Comparison of ENCODE assay signal across 8 mouse cellular contexts in the genomic region with DNA sequence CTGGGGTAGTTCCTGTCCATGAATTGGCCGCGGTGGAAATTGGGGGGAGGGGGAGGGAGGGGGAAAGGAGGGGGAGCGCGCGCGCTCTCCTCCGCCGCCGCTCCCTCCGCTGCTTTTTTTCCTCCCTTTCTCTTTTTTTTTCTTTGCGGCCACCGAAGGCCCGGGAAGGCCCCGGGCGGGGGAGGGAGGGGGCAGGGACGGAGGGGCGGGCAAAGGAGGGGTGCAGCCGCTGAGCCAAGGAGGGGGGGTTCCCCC. TPM values are rescaled to one million over a fixed set of nuclear protein-coding genes. Genes with fewer than 3 reads are reported as not detected.
DNase-seq lines count a peak whose midpoint lies in the region; ATAC-seq and TF ChIP-seq lines count a peak whose summit lies in the region.

TSS of gene Prr12 (minus strand) at position 20 of the 255 bp plus-strand sequence.

- peak within 1 kb of the TSS; percentile 100 for H3K27ac ChIP-seq in intestine, embryonic 15.5 days
- H3K27ac ChIP-seq in midbrain, embryonic 11.5 days (ENCODE audit: low read depth, low read length): peak within 1 kb of the TSS; percentile 99

- POLR2A ChIA-PET in Patski (lab: Charles Lee): interaction anchor here (0.8 to 1.7 kb wide), 3 partner anchors 15 to 36 kb away, joined by 3 to 5 read pairs (median 4); no protein-coding TSS in a partner anchor

- DNase-seq in frontal cortex, adult 2 months (ENCODE audit: extremely low spot score in 1 of 2, low spot score in 1 of 2): no peak
- DNase-seq in frontal cortex, postnatal 36 days (ENCODE audit: low spot score in 2 of 2): no peak
- DNase-seq in Patski (ENCODE audit: low read depth, low spot score): no peak
- DNase-seq in gastrocnemius, adult 18-20 months (ENCODE audit: low spot score): no peak
- no peak for DNase-seq in midbrain, embryonic 11.5 days (ENCODE audit: low spot score, missing footprints)
- DNase-seq in right cerebral cortex, postnatal 25 days: no peak
- no peak for DNase-seq in thymus, adult 18-20 months

- no peaks in the 10 kb centered on the region for H3K27me3 ChIP-seq in Patski
- H3K27me3 ChIP-seq in intestine, embryonic 15.5 days (replicated peaks): no peaks in the 10 kb centered on the region
- no peaks in the 10 kb centered on the region for H3K27me3 ChIP-seq in midbrain, embryonic 11.5 days (ENCODE audit: control insufficient read depth, insufficient read depth, low read length)

- peaks cover 26% of the 10 kb centered on the region for H3K36me3 ChIP-seq in intestine, embryonic 15.5 days
- peaks cover 23% of the 10 kb centered on the region for H3K36me3 ChIP-seq in midbrain, embryonic 11.5 days (ENCODE audit: control insufficient read depth, insufficient read depth, low read length)

- H3K4me1 ChIP-seq in intestine, embryonic 15.5 days (replicated peaks): peaks cover 19% of the 10 kb centered on the region
- H3K4me1 ChIP-seq in midbrain, embryonic 11.5 days (ENCODE audit: control insufficient read depth, insufficient read depth, low read length): peaks cover 17% of the 10 kb centered on the region

- in situ Hi-C loops in Patski (cut with MboI; ENCODE audit: low pct_unique_long_range_greater_than_20kb): no loop called here

- peak within 1 kb of the TSS; percentile 90 for H3K9ac ChIP-seq in intestine, embryonic 15.5 days
- peak within 1 kb of the TSS; percentile 95 for H3K9ac ChIP-seq in midbrain, embryonic 11.5 days (ENCODE audit: low read length)

- no peak for TF ChIP-seq CTCF in Patski (IDR thresholded peaks at IDR 0.05)

- CTCF ChIA-PET in Patski (lab: Charles Lee): no interaction called here

- peak within 1 kb of the TSS; percentile 78 for H3K4me3 ChIP-seq in intestine, embryonic 15.5 days (replicated peaks)
- peak within 1 kb of the TSS; percentile 92 for H3K4me3 ChIP-seq in midbrain, embryonic 11.5 days (ENCODE audit: low read depth, low read length)

- no peaks in the 10 kb centered on the region for H3K9me3 ChIP-seq in intestine, embryonic 15.5 days
- H3K9me3 ChIP-seq in midbrain, embryonic 11.5 days (ENCODE audit: control insufficient read depth, low read length): no peaks in the 10 kb centered on the region

- H3K4me2 ChIP-seq in intestine, embryonic 15.5 days (replicated peaks): peak within 1 kb of the TSS; percentile 95
- peak within 1 kb of the TSS; percentile 87 for H3K4me2 ChIP-seq in midbrain, embryonic 11.5 days

- WGBS in intestine, embryonic 15.5 days: 0% methylated on average over 5 of the region's 18 CpGs
- WGBS in midbrain, embryonic 11.5 days: 0% methylated on average over 4 of the region's 18 CpGs

- peak; percentile 6 for ATAC-seq in Patski
- peak; percentile 40 for ATAC-seq in intestine, embryonic 15.5 days
- no peak for ATAC-seq in midbrain, embryonic 11.5 days (ENCODE audit: low FRiP score)

RNA-seq across cellular contexts. Expression of gene Prr12, which starts in this region (rescaled TPM):
- polyA plus RNA-seq in frontal cortex, adult 2 months (2012; rRNA removed): 20.5 and 22.4 TPM in 2 replicates
- polyA plus RNA-seq in Patski (2021): 35.8 TPM
- total RNA-seq in gastrocnemius, adult 18-20 months (2021): 10 to 100 TPM; 13.1 to 16.0 TPM
- polyA plus RNA-seq in intestine, embryonic 15.5 days (2015; fragmentation: Nextera tagmentation; extraction: Ambion mirVana): 7.1 and 8.7 TPM in 2 replicates
- polyA plus RNA-seq in midbrain, embryonic 11.5 days (2014; fragmentation: Nextera tagmentation; extraction: Ambion mirVana): 9.6 and 12.2 TPM in 2 replicates
